26 mouse cellular contexts compared by ENCODE assay signal in genomic region chr11:75313834-75314233, GRCm38 (mm10). TPM values are rescaled to one million over a fixed set of nuclear protein-coding genes. Genes with fewer than 3 reads are reported as not detected.
DNase-seq lines count a peak whose midpoint lies in the region; ATAC-seq and TF ChIP-seq lines count a peak whose summit lies in the region.
"Had no signal": no experiment of that assay in that cellular context is flagged by ENCODE, and none has a peak within 500 bp of the region (broad histone marks: within the 10 kb centered on the region; RNA-seq: fewer than 3 reads in every experiment).

No protein-coding gene starts in this region.

- 60% methylated on average over 8 of the region's 8 CpGs for WGBS in liver, embryonic 11.5 days
- WGBS in liver, postnatal 0 days (ENCODE audit: insufficient replicate concordance): 65% methylated on average over 8 of the region's 8 CpGs

- no peak for DNase-seq in liver, embryonic 11.5 days (ENCODE audit: low spot score)
- DNase-seq in liver: no peak
- peak; percentile 86 for DNase-seq in brain, adult 2 months (ENCODE audit: low read depth, low spot score)
- DNase-seq in fibroblast of lung, adult 2 months (ENCODE audit: low read depth): peak; percentile 31
- no peak for DNase-seq in liver, postnatal 0 days
- no peak for DNase-seq in testis, postnatal 14 days (ENCODE audit: low spot score)
- DNase-seq in gastrocnemius, postnatal 10 days: no peak
- DNase-seq in embryo, embryonic 9.5 days (ENCODE audit: extremely low spot score): no peak
- DNase-seq: adrenal gland, postnatal 14 days; cerebellum, adult 18-20 months; cerebellum, postnatal 36 days; gastrocnemius, adult 2 months; heart, adult 2 months; lung, adult 18-20 months; lung, postnatal 14 days; thymus, postnatal 14 days had no signal

- no peak for TF ChIP-seq CTCF in liver, postnatal 0 days (IDR thresholded peaks at IDR 0.05; ENCODE audit: low read depth)

- H3K27ac ChIP-seq in liver, embryonic 11.5 days (ENCODE audit: low read depth, low read length): no peak overlapping the region
- H3K27ac ChIP-seq in liver, postnatal 0 days (ENCODE audit: low read depth): no peak overlapping the region
- H3K27ac ChIP-seq: embryonic facial prominence, embryonic 10.5 days; gastrocnemius, adult 2 months; heart, adult 2 months; hindbrain, embryonic 10.5 days; hindbrain, postnatal 0 days; limb, embryonic 10.5 days; neural tube, embryonic 15.5 days had no signal

- peaks cover 58% of the 10 kb centered on the region for H3K36me3 ChIP-seq in liver, embryonic 11.5 days (ENCODE audit: control insufficient read depth, insufficient read depth, low read length)
- peaks cover 83% of the 10 kb centered on the region for H3K36me3 ChIP-seq in liver, postnatal 0 days (replicated peaks; ENCODE audit: insufficient read depth, low read length)

- peaks cover 3% of the 10 kb centered on the region for H3K4me1 ChIP-seq in liver, embryonic 11.5 days (replicated peaks; ENCODE audit: control insufficient read depth, insufficient read depth, low read length)
- peaks cover 5% of the 10 kb centered on the region; the same call in 1 of the 2 replicates for H3K4me1 ChIP-seq in liver, postnatal 0 days (ENCODE audit: insufficient read depth)
- H3K4me1 ChIP-seq: embryonic facial prominence, embryonic 10.5 days; limb, embryonic 10.5 days had no signal

- no peak overlapping the region for H3K4me2 ChIP-seq in liver, embryonic 11.5 days
- H3K4me2 ChIP-seq in liver, postnatal 0 days (ENCODE audit: low read depth, low read length): no peak overlapping the region
- H3K4me2 ChIP-seq: neural tube, embryonic 15.5 days had no signal

- no peak overlapping the region for H3K9ac ChIP-seq in liver, embryonic 11.5 days (ENCODE audit: low read depth, low read length)
- H3K9ac ChIP-seq in liver, postnatal 0 days (replicated peaks): no peak overlapping the region
- H3K9ac ChIP-seq: neural tube, embryonic 15.5 days had no signal

- peak; percentile 83 for TF ChIP-seq EP300 in liver, postnatal 0 days (IDR thresholded peaks at IDR 0.05; ENCODE audit: low read depth)

- no peaks in the 10 kb centered on the region for H3K27me3 ChIP-seq in liver, embryonic 11.5 days (replicated peaks; ENCODE audit: control insufficient read depth, insufficient read depth, low read length)
- no peaks in the 10 kb centered on the region for H3K27me3 ChIP-seq in liver, postnatal 0 days (ENCODE audit: insufficient read depth, low read length)
- H3K27me3 ChIP-seq: neural tube, embryonic 15.5 days had no signal

- peak; percentile 68 for ATAC-seq in liver, embryonic 11.5 days (replicated peaks; ENCODE audit: low FRiP score)
- peak; percentile 79 for ATAC-seq in liver, postnatal 0 days
- ATAC-seq: activated CD4-positive, CD25-positive, alpha-beta regulatory T cell, adult 4 months; forebrain, embryonic 16.5 days; hindbrain, postnatal 0 days; intestine, postnatal 0 days; midbrain, embryonic 16.5 days had no signal

- H3K9me3 ChIP-seq in liver, embryonic 11.5 days (ENCODE audit: control insufficient read depth, low read length): no peaks in the 10 kb centered on the region
- H3K9me3 ChIP-seq in liver, postnatal 0 days (ENCODE audit: low read length): no peaks in the 10 kb centered on the region
- H3K9me3 ChIP-seq: embryonic facial prominence, embryonic 10.5 days; hindbrain, embryonic 10.5 days; limb, embryonic 10.5 days; neural tube, embryonic 15.5 days had no signal

- H3K4me3 ChIP-seq in liver, embryonic 11.5 days (ENCODE audit: low read depth, low read length): no peak overlapping the region
- no peak overlapping the region for H3K4me3 ChIP-seq in liver, postnatal 0 days (ENCODE audit: low read depth, low read length)
- H3K4me3 ChIP-seq: embryonic facial prominence, embryonic 10.5 days; erythroblast, embryonic 14.5 days; gastrocnemius, adult 2 months; heart, adult 2 months; hindbrain, embryonic 10.5 days; limb, embryonic 10.5 days; neural tube, embryonic 15.5 days had no signal

RNA-seq across cellular contexts. Expression of gene Rpa1, which starts 34.3 kb away (rescaled TPM):
- polyA plus RNA-seq in liver, embryonic 11.5 days (2014; fragmentation: Nextera tagmentation; extraction: Ambion mirVana): 149 and 154 TPM in 2 replicates
- 43.5 and 49.3 TPM in 2 replicates for polyA plus RNA-seq in liver, postnatal 0 days (2015; fragmentation: Nextera tagmentation; extraction: Ambion mirVana)
- 10 to 100 TPM; 56.8 to 59.3 TPM for total RNA-seq in gastrocnemius, postnatal 10 days (2021)

RNA-seq across cellular contexts. Expression of gene Smyd4, which starts 34.4 kb away (rescaled TPM):
- 10.4 and 10.9 TPM in 2 replicates for polyA plus RNA-seq in liver, embryonic 11.5 days (2014; fragmentation: Nextera tagmentation; extraction: Ambion mirVana)
- 3.1 TPM in 2 replicates for polyA plus RNA-seq in liver, postnatal 0 days (2015; fragmentation: Nextera tagmentation; extraction: Ambion mirVana)
- 1 to 10 TPM; 6.1 to 6.6 TPM for total RNA-seq in gastrocnemius, postnatal 10 days (2021)

Comparison
In these comparisons a context has a peak if more than half of its experiments do, and no peak if none do; other contexts are left out.
1. DNase-seq: peak in brain, adult 2 months (single experiment) and fibroblast of lung, adult 2 months (single experiment); none in liver, embryonic 11.5 days (single experiment), liver (single experiment), liver, postnatal 0 days (single experiment), testis, postnatal 14 days (single experiment), gastrocnemius, postnatal 10 days (single experiment) and embryo, embryonic 9.5 days (single experiment).